Mouse (Mus musculus): ENCODE data around the gene Ppp1r13b.

Gene Ppp1r13b

GRCm38 (mm10) chr12:111916514-111917217 lies 8.8 kb upstream of the Ppp1r13b start:
- DNase-seq (ENCODE audit: low spot score): no peak

- no peak for DNase-seq (ENCODE audit: low spot score)
Observed at GRCm38 (mm10) chr12:111915781-111916180, 7.9 kb upstream of the Ppp1r13b start.

DNA sequence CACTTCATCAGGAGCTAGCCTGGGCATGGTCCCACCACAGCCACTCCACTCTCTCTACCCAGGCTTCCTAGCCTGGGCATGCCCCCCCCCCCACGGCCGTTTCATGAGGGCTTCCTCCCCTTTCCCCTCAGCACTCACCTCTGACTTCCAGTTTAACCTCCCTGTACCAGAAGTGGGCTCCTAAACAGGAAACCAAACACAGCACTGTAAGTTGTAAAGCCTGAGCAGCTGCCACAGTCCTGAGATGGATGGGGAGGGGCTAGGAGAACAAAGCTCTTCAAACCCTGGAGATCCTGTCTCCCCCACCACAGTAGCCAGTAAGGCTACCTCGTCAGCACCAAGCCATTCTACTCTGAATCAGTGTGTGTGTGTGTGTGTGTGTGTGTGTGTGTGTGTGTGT lies 6.1 kb upstream of the Ppp1r13b start:
- DNase-seq (ENCODE audit: low spot score): no peak

DNA sequence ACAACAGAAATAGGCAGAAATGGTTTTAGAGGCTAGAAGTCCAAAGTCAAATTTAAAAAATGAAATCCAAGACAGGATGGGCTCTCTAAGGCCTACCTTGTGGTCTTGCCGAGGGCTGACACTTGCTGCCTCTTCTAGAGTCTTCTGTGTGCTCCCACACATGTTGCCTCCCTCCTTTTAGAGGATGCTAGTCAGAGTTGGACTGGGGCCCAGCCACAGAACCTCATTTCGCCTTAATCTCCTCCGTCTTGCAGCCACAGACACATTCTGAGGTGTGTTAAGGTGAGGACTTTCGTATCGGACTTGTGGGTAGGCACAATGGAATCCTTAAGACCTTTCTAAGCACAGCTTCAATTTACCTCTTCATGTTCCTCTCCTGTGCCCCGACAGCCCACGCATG lies 4.9 kb upstream of the Ppp1r13b start:
- no peak for DNase-seq (ENCODE audit: low spot score)

GRCm38 (mm10) chr12:111911796-111912195 lies 3.9 kb upstream of the Ppp1r13b start:
- DNase-seq (ENCODE audit: low spot score): no peak

- DNase-seq (ENCODE audit: low spot score): no peak
Observed at GRCm38 (mm10) chr12:111911171-111911760, 3.4 kb upstream of the Ppp1r13b start.

- no peak for DNase-seq (ENCODE audit: low spot score)
Observed at GRCm38 (mm10) chr12:111908997-111909550, 1.2 kb upstream of the Ppp1r13b start.

GRCm38 (mm10) chr12:111907421-111907891 lies 454 bp downstream of the Ppp1r13b start:
- peak; percentile 43 for DNase-seq (ENCODE audit: low spot score)

GRCm38 (mm10) chr12:111906309-111906875 lies 1.5 kb downstream of the Ppp1r13b start:
- no peak for DNase-seq (ENCODE audit: low spot score)

DNA sequence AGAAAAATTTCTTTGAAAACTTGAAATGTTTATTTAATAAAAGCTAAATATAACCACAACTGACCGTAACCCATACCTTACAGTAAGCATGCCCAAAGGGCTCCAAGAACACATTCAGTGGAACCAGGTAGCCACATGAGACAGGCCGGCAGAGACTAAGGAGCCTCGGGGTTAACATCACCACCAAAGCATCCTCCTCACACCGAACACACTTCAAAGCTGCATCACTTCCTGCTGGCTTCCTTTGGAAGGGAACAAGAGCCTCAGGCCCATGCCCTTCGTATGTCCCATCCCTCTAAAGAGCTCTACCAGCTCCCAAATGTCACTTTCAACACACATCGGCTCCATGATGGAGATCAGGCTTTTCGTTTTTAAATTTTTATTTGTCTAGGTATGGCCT lies 5.4 kb downstream of the Ppp1r13b start:
- DNase-seq (ENCODE audit: low spot score): no peak

DNA sequence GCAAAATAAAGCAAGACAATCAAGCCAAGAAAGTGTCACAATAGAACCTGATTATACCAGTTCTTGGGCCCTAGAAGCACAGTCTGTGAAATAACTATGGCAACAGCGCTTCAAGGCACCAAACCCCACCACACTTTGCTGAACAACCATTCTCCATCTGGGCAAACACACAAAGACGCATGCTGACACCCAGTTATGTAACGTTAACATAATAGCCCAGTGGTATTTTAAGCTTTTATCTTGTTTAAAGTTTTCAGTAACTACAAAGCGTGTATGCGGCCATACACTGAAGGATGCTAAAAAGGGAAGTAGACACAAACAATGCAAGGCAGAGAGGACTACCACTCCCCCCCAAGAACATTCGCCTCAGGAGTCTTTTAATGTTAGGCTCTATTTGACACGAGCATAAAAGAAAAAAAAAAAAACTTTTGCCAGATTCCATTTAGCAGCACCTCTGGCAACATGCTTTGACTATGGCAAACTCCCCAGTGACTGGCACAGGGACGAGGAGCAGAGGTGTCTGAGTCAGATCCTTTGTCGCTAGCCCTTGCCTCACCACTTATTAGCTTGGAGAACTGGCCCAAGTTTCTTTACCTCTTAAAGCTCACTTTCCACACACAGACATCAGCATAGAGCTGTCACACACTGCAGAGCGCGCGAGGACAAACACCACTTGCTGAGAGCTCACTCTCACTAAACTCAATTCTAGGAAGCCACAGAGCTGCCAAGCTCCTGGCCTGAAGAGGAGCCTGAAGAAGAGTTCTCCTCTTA lies 6.6 kb downstream of the Ppp1r13b start:
- no peak for DNase-seq (ENCODE audit: low spot score)

DNA sequence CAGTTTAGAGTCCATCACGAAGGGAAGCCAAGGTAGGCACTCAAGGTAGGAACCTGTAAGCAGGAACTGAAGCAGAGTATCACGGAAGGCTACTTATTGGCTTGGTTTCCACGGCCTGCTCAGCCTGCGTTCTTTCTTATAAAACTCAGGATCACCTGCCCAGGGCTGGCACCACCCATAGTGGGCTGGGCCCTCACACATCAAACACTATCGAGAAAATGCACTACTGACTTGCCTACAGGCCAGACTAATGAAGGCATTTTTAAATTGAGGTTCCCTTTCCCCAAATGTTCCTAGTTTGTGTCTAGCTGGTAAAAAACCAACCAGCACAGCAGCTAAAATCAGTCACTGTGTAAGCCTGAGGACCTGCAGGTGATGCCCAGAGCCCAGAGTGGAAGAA lies 8.3 kb downstream of the Ppp1r13b start:
- DNase-seq (ENCODE audit: low spot score): no peak

- DNase-seq (ENCODE audit: low spot score): no peak
Observed at GRCm38 (mm10) chr12:111898686-111899085, 9.2 kb downstream of the Ppp1r13b start.

DNA sequence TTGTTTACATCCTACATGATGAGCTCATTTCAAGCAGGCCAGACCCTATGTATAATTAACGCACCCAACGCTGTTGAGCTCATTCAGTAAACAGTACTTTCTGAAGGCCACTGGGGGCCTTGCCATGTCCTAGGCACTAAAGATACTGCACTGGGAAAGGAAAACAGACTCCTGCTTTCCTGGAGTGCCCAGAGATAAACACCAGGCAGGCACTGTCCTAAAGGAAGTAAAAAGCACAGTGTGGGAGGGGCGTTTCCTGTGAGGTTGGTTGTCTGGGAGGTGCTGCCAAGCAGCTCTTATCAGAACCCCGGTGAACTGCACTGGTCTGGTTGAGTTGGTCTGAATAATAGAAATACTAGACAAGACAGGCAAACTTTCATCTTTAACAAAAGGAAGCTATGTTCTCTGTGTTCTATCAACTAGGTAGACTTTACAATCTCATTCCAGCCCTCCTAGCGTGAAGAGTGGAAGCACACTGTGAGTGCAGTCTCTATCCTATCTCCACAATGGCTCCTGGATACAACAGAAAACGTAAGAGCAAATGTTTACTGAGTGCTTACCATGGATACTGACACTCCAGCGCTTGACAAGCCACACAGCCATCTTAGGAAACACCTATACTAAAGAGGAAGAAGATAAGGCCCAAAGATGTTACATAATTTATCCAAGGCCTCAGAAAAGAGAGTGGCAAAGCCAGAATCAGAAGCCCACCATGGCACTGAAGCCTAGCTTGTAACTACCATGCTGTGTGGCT lies 10.8 kb downstream of the Ppp1r13b start:
- DNase-seq (ENCODE audit: low spot score): no peak

DNA sequence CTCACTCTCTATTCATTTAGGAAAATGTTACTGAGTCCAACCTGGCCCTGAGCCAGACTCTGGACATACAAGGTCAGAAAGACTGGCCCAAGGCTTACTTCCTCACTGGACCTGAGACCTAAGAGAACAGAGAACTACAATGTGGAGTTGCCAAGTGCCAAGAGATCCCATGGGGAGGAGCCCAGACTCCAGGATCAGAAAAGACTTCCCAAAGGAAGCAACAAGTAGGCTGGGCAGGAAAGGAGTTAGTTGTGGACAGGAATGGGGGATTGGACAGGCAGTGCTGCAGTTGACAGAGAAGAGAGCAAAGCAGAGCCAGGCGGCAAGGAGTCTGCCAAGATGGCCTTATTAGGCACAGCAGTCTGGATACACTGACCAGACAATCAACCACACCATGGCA lies 13.8 kb downstream of the Ppp1r13b start:
- no peak for DNase-seq (ENCODE audit: low spot score)

- DNase-seq (ENCODE audit: low spot score): no peak
Observed at GRCm38 (mm10) chr12:111892981-111893380, 14.9 kb downstream of the Ppp1r13b start.

GRCm38 (mm10) chr12:111891800-111892199 lies 16.1 kb downstream of the Ppp1r13b start:
- no peak for DNase-seq (ENCODE audit: low spot score)

GRCm38 (mm10) chr12:111889251-111889650 lies 18.7 kb downstream of the Ppp1r13b start:
- no peak for DNase-seq (ENCODE audit: low spot score)

GRCm38 (mm10) chr12:111888303-111888864 lies 19.5 kb downstream of the Ppp1r13b start:
- no peak for DNase-seq (ENCODE audit: low spot score)

DNA sequence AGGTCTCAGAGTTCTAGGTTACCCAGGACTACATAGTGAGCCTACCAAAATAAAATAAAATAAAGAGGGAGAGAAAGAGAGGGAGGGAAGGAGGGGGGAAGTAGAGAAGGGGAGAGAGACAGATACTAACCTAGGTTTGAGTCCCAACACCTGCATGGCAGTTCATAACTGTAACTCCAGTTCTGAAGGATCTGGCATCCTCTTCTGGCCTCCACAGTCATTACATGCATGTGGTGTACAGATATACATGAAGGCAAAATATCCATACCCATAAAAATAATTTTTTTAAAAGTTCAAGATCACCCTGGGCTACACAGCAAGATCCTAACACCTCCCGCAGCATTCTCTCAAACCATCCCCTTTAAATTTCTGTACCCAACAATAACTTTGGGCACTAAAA lies 20.9 kb downstream of the Ppp1r13b start:
- DNase-seq (ENCODE audit: low spot score): no peak

DNA sequence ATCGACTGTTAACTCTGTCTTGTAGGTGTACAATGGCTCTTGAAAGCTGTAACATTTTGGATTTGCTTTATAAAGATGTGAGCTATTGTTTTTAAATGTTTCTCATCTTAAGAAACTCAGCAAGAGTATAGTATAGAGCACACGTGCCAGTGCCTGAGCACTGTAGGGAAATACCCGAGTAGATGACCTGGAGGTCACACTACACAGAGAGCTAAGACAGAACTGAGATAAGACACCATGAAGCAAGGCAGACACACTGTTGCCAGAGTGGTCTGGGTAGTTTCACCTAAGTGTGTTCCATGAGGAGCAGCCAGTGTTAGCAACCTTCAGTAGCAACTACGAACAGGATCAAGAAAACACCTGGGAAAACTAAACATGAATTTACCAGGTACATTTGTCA lies 25.1 kb downstream of the Ppp1r13b start:
- no peak for DNase-seq (ENCODE audit: low spot score)

All from ovary, postnatal 14 days (tissue).